Mouse (Mus musculus) cerebral cortex, adult 2 months (tissue): Measurements from ENCODE around the gene Morc2a.

Experiments
- WGBS: fragments of 180-500 bp; shearing (Covaris S2); methylation state at CpG from one replicate; pipeline ENCODE4 v1.1.7; 2018; 5-methylcytosine and 5-hydroxymethylcytosine counted together

The Morc2a gene

GRCm38 (mm10) chr11:3648964-3649841 lies at the start of gene Morc2a:
TSS of gene Morc2a (plus strand) at chr11:3649191.
- WGBS: 1% methylated on average over 81 of the region's 81 CpGs

GRCm38 (mm10) chr11:3601966-3602365 lies 47.0 kb upstream of the Morc2a start:
- 70% methylated on average over 1 of the region's 1 CpGs for WGBS

- WGBS: 44% methylated on average over 2 of the region's 2 CpGs
These were observed 46.3 kb upstream of the Morc2a start for GRCm38 (mm10) chr11:3602687-3603086.

- 87% methylated on average over 5 of the region's 5 CpGs for WGBS
These were observed 42.5 kb upstream of the Morc2a start for GRCm38 (mm10) chr11:3606456-3606855.

GRCm38 (mm10) chr11:3615576-3615975 lies 33.4 kb upstream of the Morc2a start:
- 92% methylated on average over 4 of the region's 4 CpGs for WGBS

- WGBS: 55% methylated on average over 5 of the region's 5 CpGs
These were observed 26.2 kb upstream of the Morc2a start for GRCm38 (mm10) chr11:3622826-3623225.

- WGBS: 88% methylated on average over 4 of the region's 4 CpGs
These were observed 24.5 kb upstream of the Morc2a start for GRCm38 (mm10) chr11:3624391-3625027.

GRCm38 (mm10) chr11:3628999-3629491 lies 19.9 kb upstream of the Morc2a start:
- 2% methylated on average over 32 of the region's 32 CpGs for WGBS

- 88% methylated on average over 8 of the region's 8 CpGs for WGBS
These were observed 15.7 kb upstream of the Morc2a start for GRCm38 (mm10) chr11:3633269-3633668.

GRCm38 (mm10) chr11:3647688-3648087 lies 1.3 kb upstream of the Morc2a start:
- 60% methylated on average over 5 of the region's 5 CpGs for WGBS

GRCm38 (mm10) chr11:3648305-3648963 lies 557 bp upstream of the Morc2a start:
- WGBS: under 1% methylated on average over 62 of the region's 62 CpGs

- 96% methylated on average over 6 of the region's 6 CpGs for WGBS
These were observed 1.1 kb downstream of the Morc2a start for GRCm38 (mm10) chr11:3650141-3650540.

- 98% methylated on average over 2 of the region's 2 CpGs for WGBS
These were observed 13.0 kb downstream of the Morc2a start for GRCm38 (mm10) chr11:3661964-3662363.

- WGBS: 83% methylated on average over 3 of the region's 3 CpGs
These were observed 18.5 kb downstream of the Morc2a start for GRCm38 (mm10) chr11:3667506-3667905.

GRCm38 (mm10) chr11:3668768-3669167 lies 19.8 kb downstream of the Morc2a start:
- WGBS: 84% methylated on average over 2 of the region's 2 CpGs

GRCm38 (mm10) chr11:3671000-3671628 lies 22.1 kb downstream of the Morc2a start:
- WGBS: 96% methylated on average over 1 of the region's 1 CpGs

GRCm38 (mm10) chr11:3674545-3674944 lies 25.6 kb downstream of the Morc2a start:
- WGBS: 40% methylated on average over 4 of the region's 4 CpGs

GRCm38 (mm10) chr11:3676423-3676822 lies 27.4 kb downstream of the Morc2a start:
- 84% methylated on average over 5 of the region's 5 CpGs for WGBS

GRCm38 (mm10) chr11:3677204-3677603 lies 28.2 kb downstream of the Morc2a start:
- WGBS: 54% methylated on average over 6 of the region's 6 CpGs

- 90% methylated on average over 3 of the region's 3 CpGs for WGBS
These were observed 30.8 kb downstream of the Morc2a start for GRCm38 (mm10) chr11:3679771-3680170.

GRCm38 (mm10) chr11:3683696-3684095 lies 34.7 kb downstream of the Morc2a start:
- WGBS: 90% methylated on average over 11 of the region's 11 CpGs

GRCm38 (mm10) chr11:3684232-3684631 lies 35.2 kb downstream of the Morc2a start:
- WGBS: 84% methylated on average over 1 of the region's 1 CpGs
